Mouse (Mus musculus) bone marrow macrophage, adult 2 months (primary cell): Measurements from ENCODE around the gene Dcakd.

Experiments
- CTCF ChIP-seq: IDR thresholded peaks from 2 replicates; pipeline ENCODE4 v1.5.1; 2012; ENCODE audit warnings: low read depth, mild to moderate bottlenecking, low read length, moderate library complexity
- POLR2A ChIP-seq: IDR thresholded peaks from 2 replicates; pipeline ENCODE4 v1.6.1; 2012; ENCODE audit warnings: mild to moderate bottlenecking, low read depth, low read length, borderline replicate concordance

- TF ChIP-seq CTCF (no peak), POLR2A (no peak)
These were observed 14.7 kb upstream of the Dcakd start for GRCm38 (mm10) chr11:103042828-103043227.
